Mouse (Mus musculus) lung, postnatal 36 days (tissue): Measurements from ENCODE around the gene Adh6b.
"Not testable (repeated sequence)": the region's sequence is repeated elsewhere in the genome, so short reads cannot be mapped to it uniquely, and the experiment has no call there.

Source experiments
- DNase-seq: peaks from one replicate; pipeline ENCODE4 v3.0.0; 2022; ENCODE audit warnings: mixed read lengths

The Adh6b gene

DNA sequence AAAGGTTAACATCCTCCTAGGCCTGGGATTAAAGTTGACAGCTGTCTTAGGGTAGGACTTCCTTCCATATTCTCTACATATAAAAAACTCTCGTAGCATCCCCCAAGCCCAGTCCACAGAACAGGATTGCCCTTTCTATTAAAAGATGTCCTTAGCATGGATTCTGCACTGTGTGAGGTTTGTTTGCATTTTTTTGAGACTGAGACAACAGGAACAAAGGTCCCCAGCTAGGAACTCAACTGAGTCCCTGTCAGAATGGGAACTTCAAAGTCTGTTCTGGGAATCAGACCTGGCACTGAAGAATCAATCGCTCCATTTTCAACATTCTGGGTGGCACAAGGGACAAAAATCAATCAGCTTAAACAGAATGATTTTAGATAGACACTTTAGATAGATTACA lies 21.3 kb downstream of the Adh6b start:
- no peak for DNase-seq

DNA sequence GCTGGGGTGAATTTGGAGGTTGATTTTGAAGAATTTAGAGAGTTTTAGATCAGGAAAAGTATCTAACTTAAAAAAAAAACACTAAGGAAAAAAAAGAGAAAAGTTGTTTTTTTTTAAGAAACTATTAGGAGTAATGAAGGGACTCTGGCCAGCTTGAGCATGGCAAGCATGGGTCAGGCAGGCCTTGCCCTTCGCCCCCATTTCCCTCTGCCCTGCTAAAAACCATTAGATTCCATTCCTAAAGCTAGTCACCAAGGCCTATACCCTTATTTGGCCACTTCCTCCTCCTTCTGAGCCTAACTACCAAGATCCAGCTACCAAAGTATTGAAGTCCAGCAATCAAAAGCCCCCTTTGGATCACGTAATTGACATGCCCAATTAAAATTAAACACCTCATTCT lies 24.6 kb downstream of the Adh6b start:
- DNase-seq: no peak

- DNase-seq: no peak
These were observed 28.0 kb downstream of the Adh6b start for GRCm38 (mm10) chr3:138369546-138369945.

DNA sequence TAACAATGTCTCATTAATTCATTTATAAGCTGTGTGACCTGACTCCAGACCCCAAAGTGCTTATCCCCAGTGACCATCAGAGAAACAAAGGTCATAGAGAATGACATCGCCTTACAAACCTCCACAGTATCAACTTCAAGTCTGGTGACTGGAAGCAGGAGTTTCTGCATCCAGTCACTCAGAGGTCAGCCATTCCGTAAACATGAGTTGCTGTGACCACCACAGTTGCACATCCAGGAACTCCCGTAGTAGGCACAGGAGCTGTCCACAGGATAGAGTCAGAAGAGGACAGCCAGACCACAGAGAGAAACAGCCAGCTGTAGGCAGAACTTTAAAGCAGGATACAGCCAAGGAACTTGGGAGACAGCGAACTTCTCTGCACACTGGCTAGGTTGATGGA lies 28.7 kb downstream of the Adh6b start:
- not testable (repeated sequence) for DNase-seq

DNA sequence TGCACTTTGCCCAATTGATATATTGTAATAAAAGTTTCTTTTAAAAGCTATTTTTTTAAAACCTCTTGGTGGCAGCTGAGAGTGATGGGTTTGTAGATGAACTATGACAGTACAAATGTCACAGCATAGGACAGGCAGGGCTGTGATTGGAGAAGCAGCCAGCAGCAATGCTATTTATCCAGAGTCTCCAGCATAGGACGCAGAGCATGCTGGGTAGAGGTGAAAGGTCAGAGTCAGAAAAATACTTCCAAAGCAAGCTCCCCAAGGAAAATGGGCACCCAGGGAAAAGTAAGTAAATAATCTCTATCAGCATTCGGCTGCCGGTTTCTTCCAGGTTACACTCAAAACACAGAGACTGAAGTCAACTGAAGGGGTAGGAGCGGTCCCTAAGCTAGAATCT lies 32.3 kb downstream of the Adh6b start:
- DNase-seq: no peak

DNA sequence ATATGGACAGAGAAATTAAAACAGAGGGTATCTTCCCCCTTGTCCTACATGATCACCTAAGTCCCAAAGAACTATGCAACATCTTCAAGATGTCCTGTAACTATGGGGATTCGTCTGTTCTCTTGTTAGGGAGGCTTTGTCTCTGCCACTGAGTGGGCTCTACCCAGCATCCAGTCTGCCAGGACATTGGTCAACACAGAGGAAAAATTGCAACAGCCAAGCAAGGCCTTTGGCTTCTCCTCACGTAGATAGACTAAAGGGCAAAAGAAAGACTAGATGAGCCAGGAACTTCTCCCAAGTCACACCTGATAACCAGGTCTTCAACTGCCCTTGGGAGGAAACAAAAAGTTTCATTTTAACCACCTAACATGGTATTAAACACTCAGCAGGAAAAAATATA lies 33.6 kb downstream of the Adh6b start:
- no peak for DNase-seq

DNA sequence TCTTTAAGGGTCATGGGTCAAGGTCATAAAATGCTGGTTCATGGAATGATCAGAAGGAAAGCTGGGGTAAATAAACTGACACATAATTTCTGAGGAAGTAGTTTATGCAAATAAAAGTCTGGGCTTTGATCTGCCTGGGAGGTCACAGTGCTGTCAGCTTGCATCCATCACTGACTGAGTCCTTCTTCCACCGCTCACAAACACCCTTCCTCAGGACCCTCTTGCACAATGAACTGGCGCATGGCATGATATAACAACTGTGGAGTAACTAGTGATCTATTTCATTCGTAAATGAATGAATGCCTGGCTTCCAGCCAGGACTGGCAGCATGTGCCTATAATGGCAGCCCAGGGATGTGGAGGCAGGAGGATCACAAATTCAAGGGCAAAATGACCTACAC lies 39.6 kb downstream of the Adh6b start:
- peak; percentile 63 for DNase-seq

GRCm38 (mm10) chr3:138387155-138387554 lies 45.6 kb downstream of the Adh6b start:
- no peak for DNase-seq

DNA sequence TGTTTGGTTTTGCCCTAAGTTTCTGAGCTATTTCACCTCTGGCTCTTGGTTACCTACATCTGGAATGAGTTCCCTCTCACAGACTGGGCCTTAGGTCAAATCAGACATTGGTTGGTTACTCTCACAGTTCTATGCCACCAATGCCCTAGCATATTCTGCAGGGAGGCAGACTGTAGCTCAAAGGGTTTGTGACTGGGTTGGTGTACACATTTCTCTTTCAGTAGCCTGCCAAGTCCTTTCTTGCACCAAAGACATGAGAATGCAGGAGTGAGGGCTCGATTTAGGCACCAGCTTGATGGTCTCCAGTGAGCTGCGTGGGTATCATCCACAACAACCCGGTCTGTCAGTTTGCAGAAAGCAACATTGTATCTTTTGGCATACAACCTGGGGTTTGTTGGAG lies 63.3 kb downstream of the Adh6b start:
- no peak for DNase-seq

GRCm38 (mm10) chr3:138405341-138405740 lies 63.8 kb downstream of the Adh6b start:
- peak; percentile 75 for DNase-seq

DNA sequence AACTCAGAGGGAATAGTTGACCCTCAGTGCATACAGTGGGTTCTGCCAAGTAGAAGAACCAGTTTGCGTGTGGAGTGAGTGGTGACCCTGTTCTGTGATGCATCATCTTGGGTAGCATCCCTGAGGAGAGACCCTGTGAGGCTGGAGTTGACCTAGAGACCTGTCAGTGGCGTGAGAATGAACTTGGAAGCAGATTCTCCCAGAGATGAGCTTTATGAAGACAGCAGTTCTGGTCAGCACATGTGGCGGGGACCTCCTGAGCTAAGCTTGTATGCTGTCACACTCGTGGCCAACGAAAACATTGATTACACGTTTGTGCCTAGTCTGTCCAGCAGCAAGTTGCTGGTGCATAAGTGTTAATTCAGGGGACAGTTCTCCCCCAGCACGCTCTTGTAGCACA lies 64.3 kb downstream of the Adh6b start:
- DNase-seq: no peak

DNA sequence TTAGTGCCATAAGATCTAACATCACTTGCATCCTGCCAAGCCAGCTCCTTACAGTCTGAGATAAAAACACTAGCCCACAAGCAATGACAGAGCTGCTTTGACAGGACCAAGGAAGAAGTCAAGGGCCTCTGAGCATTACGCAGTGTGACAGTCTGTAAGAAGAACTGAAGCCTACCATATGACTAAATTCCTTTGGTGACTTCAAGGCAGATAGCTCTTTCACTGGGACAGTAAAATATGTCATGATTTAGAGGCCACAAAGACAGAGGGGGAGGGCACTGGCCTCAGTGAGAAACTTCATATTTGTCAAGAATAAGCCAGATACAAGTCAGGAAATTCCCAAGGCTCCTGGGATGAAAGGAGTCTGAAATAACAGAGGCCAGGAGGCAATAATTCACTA lies 66.3 kb downstream of the Adh6b start:
- DNase-seq: no peak
